Mouse (Mus musculus) CH12.LX (cell line): Measurements from ENCODE around the gene Kif1c. TPM values are rescaled to one million over a fixed set of nuclear protein-coding genes. Genes with fewer than 3 reads are reported as not detected.
A peak's percentile ranks its signal among the peaks of the same experiment; 100 is the strongest.

Experiments used
- DNase-seq: peaks from one replicate; pipeline ENCODE4 v3.0.0-alpha.2; 2013; ENCODE audit errors: extremely low read depth
- H3K27ac ChIP-seq: 2 replicates; pipeline ENCODE4 v1.5.1; 2012; ENCODE audit warnings: low read depth, mild to moderate bottlenecking, control low read depth, moderate library complexity; ENCODE audit not compliant: insufficient read depth
- H3K27me3 ChIP-seq: replicated peaks from 2 replicates; pipeline ENCODE3; 2012; ENCODE audit warnings: inconsistent platforms
- H3K36me3 ChIP-seq, 2 experiments: replicated peaks in 1 of 2; 2 replicates each; pipeline versions ENCODE3 to v1.6.1; 2012; ENCODE audit warnings: inconsistent platforms in 1 of 2, low read length in 1 of 2, mild to moderate bottlenecking in 1 of 2, mixed read lengths in 1 of 2, moderate library complexity in 1 of 2; ENCODE audit not compliant: control insufficient read depth in 1 of 2, insufficient read depth in 1 of 2
- H3K4me1 ChIP-seq, 2 experiments: 2 replicates each; pipeline ENCODE4 v1.6.1; 2012; ENCODE audit warnings: inconsistent platforms in 1 of 2, moderate library complexity in 1 of 2; ENCODE audit not compliant: insufficient read depth in 2 of 2, control insufficient read depth in 1 of 2
- H3K4me2 ChIP-seq: 2 replicates; pipeline ENCODE4 v1.6.1; 2012; ENCODE audit warnings: low read depth, mild to moderate bottlenecking, control low read depth; ENCODE audit not compliant: poor library complexity, insufficient read depth, severe bottlenecking
- H3K4me3 ChIP-seq, 3 experiments: fragments of 150-350 bp in 1 of 3; sonication (generic) in 1 of 3; replicated peaks in 1 of 3; 2 replicates each; pipeline versions ENCODE3 to v1.5.1; 2011 to 2012; ENCODE audit warnings: low read depth in 2 of 3, low read length in 2 of 3, mild to moderate bottlenecking in 2 of 3, moderate library complexity in 2 of 3, control low read depth in 1 of 3, improper control_type of control experiment in 1 of 3, inconsistent platforms in 1 of 3, mixed read lengths in 1 of 3; ENCODE audit not compliant: poor library complexity in 1 of 3
- H3K79me2 ChIP-seq: replicated peaks from 2 replicates; pipeline ENCODE4 v1.6.1; 2012; ENCODE audit warnings: mild to moderate bottlenecking, moderate library complexity; ENCODE audit not compliant: control insufficient read depth, poor library complexity, insufficient read depth, severe bottlenecking; ENCODE audit errors: extremely low read depth
- H3K9ac ChIP-seq: 2 replicates; pipeline ENCODE4 v1.6.1; 2012; ENCODE audit warnings: low read depth, mild to moderate bottlenecking, control low read depth, moderate library complexity; ENCODE audit not compliant: insufficient read depth
- H3K9me3 ChIP-seq: replicated peaks from 2 replicates; pipeline ENCODE3; 2012; ENCODE audit warnings: low read length, inconsistent platforms, mixed read lengths
- BHLHE40 ChIP-seq: IDR thresholded peaks from 2 replicates; pipeline ENCODE4 v1.6.1; 2011; ENCODE audit warnings: mild to moderate bottlenecking, low read depth, low read length, improper control_type of control experiment
- CHD1 ChIP-seq: IDR thresholded peaks from 2 replicates; pipeline ENCODE4 v1.6.1; 2012; ENCODE audit warnings: low read depth, low read length, improper control_type of control experiment, inconsistent platforms
- ELF1 ChIP-seq: IDR thresholded peaks from 2 replicates; pipeline ENCODE4 v1.6.1; 2014; ENCODE audit warnings: low read depth, mild to moderate bottlenecking, inconsistent platforms, low read length, improper control_type of control experiment
- EP300 ChIP-seq: IDR thresholded peaks from 2 replicates; pipeline ENCODE4 v1.6.1; 2011; ENCODE audit warnings: low read length, improper control_type of control experiment
- GABPA ChIP-seq: IDR thresholded peaks from 2 replicates; pipeline ENCODE4 v1.6.1; 2012; ENCODE audit warnings: low read depth, low read length, improper control_type of control experiment, inconsistent platforms; ENCODE audit not compliant: insufficient replicate concordance
- HCFC1 ChIP-seq: IDR thresholded peaks from 2 replicates; pipeline ENCODE4 v1.6.1; 2012; ENCODE audit warnings: low read depth, mild to moderate bottlenecking, inconsistent platforms, low read length, improper control_type of control experiment
- KAT2A ChIP-seq: IDR thresholded peaks from 2 replicates; pipeline ENCODE4 v1.6.1; 2012; ENCODE audit warnings: low read length, improper control_type of control experiment, inconsistent platforms; ENCODE audit not compliant: insufficient replicate concordance
- MAX ChIP-seq: IDR thresholded peaks from 2 replicates; pipeline ENCODE4 v1.6.1; 2011; ENCODE audit warnings: low read length, improper control_type of control experiment
- MXI1 ChIP-seq: IDR thresholded peaks from 2 replicates; pipeline ENCODE4 v1.6.1; 2011; ENCODE audit warnings: mild to moderate bottlenecking, low read depth, low read length, improper control_type of control experiment
- MYC ChIP-seq: IDR thresholded peaks from 2 replicates; pipeline ENCODE4 v1.6.1; 2011; ENCODE audit warnings: low read depth, mild to moderate bottlenecking, improper control_type of control experiment, low read length
- POLR2A ChIP-seq: IDR thresholded peaks from 2 replicates; pipeline ENCODE4 v1.6.1; 2011; ENCODE audit warnings: low read depth, mild to moderate bottlenecking, improper control_type of control experiment, low read length
- POLR2AphosphoS2 ChIP-seq: IDR thresholded peaks from 2 replicates; pipeline ENCODE4 v1.6.1; 2011; ENCODE audit warnings: low read depth, low read length, improper control_type of control experiment
- RAD21 ChIP-seq: IDR thresholded peaks from 2 replicates; pipeline ENCODE4 v1.6.1; 2011; ENCODE audit warnings: low read depth, mild to moderate bottlenecking, low read length, improper control_type of control experiment, moderate library complexity
- SIN3A ChIP-seq: IDR thresholded peaks from 2 replicates; pipeline ENCODE4 v1.6.1; 2012; ENCODE audit warnings: low read length, improper control_type of control experiment, inconsistent platforms
- SMC3 ChIP-seq: IDR thresholded peaks from 2 replicates; pipeline ENCODE4 v1.6.1; 2011; ENCODE audit warnings: low read depth, low read length, improper control_type of control experiment
- TBP ChIP-seq: conservative IDR thresholded peaks from 2 replicates; pipeline ENCODE4 v1.6.1; 2011; ENCODE audit warnings: low read depth, low read length, improper control_type of control experiment
- UBTF ChIP-seq: IDR thresholded peaks from 2 replicates; pipeline ENCODE4 v1.6.1; 2012; ENCODE audit warnings: low read depth, mild to moderate bottlenecking, inconsistent platforms, low read length, improper control_type of control experiment, moderate library complexity
- ZC3H11A ChIP-seq: IDR thresholded peaks from 2 replicates; pipeline ENCODE4 v1.6.1; 2012; ENCODE audit warnings: low read depth, mild to moderate bottlenecking, inconsistent platforms, low read length, improper control_type of control experiment
- ZKSCAN1 ChIP-seq: IDR thresholded peaks from 2 replicates; pipeline ENCODE4 v1.6.1; 2012; ENCODE audit warnings: low read depth, inconsistent platforms, low read length, improper control_type of control experiment, borderline replicate concordance
- ZMIZ1 ChIP-seq: IDR thresholded peaks from 2 replicates; pipeline ENCODE4 v1.6.1; 2012; ENCODE audit warnings: low read depth, mild to moderate bottlenecking, inconsistent platforms, low read length, improper control_type of control experiment
- ZNF384 ChIP-seq: IDR thresholded peaks from 2 replicates; pipeline ENCODE4 v1.6.1; 2012; ENCODE audit warnings: low read depth, low read length, improper control_type of control experiment, inconsistent platforms
- dilution Hi-C: fragments of 300-500 bp; cut with MboI; formaldehyde crosslinking; loops from 2 replicates; pipeline ENCODE4 v1.14.3; 2020; ENCODE audit warnings: low sequenced_read_pairs; ENCODE audit not compliant: extremely low pct_unique_long_range_greater_than_20kb, extremely low pct_ligation_motif_present
- in situ Hi-C: fragments of 300-500 bp; cut with MboI; formaldehyde crosslinking; loops from 3 replicates; pipeline ENCODE4 v1.14.3; 2019; ENCODE audit warnings: low sequenced_read_pairs, low pct_ligation_motif_present, low pct_unique_long_range_greater_than_20kb, mixed read lengths
- polyA plus RNA-seq: library from polyadenylated mRNA; unstranded; fragments of >175 nt; gene quantifications from 2 replicates; pipeline ENCODE4 v1.2.1, GENCODE M21; 2012; ENCODE audit warnings: low read depth; ENCODE audit not compliant: insufficient read length
- total RNA-seq, 2 experiments: library from RNA; depleted of rRNA; stranded (reverse); fragments of 300-350 nt in 1 of 2; fragments of >200 nt in 1 of 2; gene quantifications; 2 replicates each; pipeline ENCODE4 v1.2.3; 2012 to 2014

Gene Kif1c
- total and polyA plus RNA-seq, 3 experiments: 11.0 to 38.0 (median 31.7) TPM

DNA sequence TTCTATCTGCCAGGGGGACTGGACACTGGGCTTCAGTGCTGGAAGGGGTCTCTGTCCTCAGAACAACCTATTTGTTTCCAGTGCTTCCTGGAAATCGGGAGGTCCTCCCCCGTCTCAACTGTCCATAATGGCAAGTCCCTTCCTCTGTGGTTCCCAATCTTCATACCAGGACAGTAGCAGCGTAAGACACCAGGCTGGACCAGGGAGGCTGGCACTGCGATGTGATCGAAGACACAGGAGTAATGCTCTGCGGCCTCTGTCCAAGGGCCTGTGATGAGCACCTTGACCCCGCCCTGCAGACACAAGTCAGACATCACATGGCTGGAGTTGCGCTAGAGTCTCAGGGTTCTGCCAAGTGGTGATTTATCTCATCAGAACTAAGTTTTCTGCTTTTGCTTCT lies 21.0 kb upstream of the Kif1c start:
- in situ Hi-C loops (no loop called here), dilution Hi-C loops (no loop called here)
- no peaks in the 10 kb centered on the region for H3K9me3 ChIP-seq
- DNase-seq: no peak
- no peak overlapping the region for H3K4me2 ChIP-seq
- no peak overlapping the region for H3K27ac ChIP-seq
- peaks cover 66 to 92% of the 10 kb centered on the region in 2 experiments for H3K36me3 ChIP-seq
- peaks cover 0 to 55% of the 10 kb centered on the region in 2 experiments for H3K4me1 ChIP-seq
- H3K4me3 ChIP-seq: no peak overlapping the region
- no peaks in the 10 kb centered on the region for H3K79me2 ChIP-seq
- H3K27me3 ChIP-seq: no peaks in the 10 kb centered on the region
- TF ChIP-seq ELF1: no peak
- TF ChIP-seq SMC3: no peak
- TF ChIP-seq ZMIZ1: no peak
- no peak for TF ChIP-seq GABPA
- TF ChIP-seq TBP: no peak
- no peak for TF ChIP-seq ZKSCAN1
- no peak for TF ChIP-seq EP300
- no peak for TF ChIP-seq KAT2A
- TF ChIP-seq CHD1: no peak
- TF ChIP-seq POLR2A: no peak
- no peak for TF ChIP-seq ZC3H11A
- no peak for TF ChIP-seq BHLHE40
- no peak for TF ChIP-seq SIN3A
- no peak for TF ChIP-seq RAD21
- no peak for TF ChIP-seq MAX
- TF ChIP-seq MXI1: no peak
- TF ChIP-seq UBTF: no peak
- no peak for TF ChIP-seq MYC
- no peak for TF ChIP-seq HCFC1
- TF ChIP-seq, all 38 proteins: peak for 0
- H3K9ac ChIP-seq: no peak overlapping the region

- TF ChIP-seq SMC3: no peak
- peak; percentile 34; the same call in 1 of the 2 replicates for TF ChIP-seq ZNF384
- no peak for TF ChIP-seq POLR2AphosphoS2
- Histone ChIP-seq H3K27ac (no peak overlapping the region), H3K36me3 (peaks cover 64 to 93% of the 10 kb centered on the region in 2 experiments), H3K9me3 (no peaks in the 10 kb centered on the region), H3K4me1 (peaks cover 0 to 60% of the 10 kb centered on the region in 2 experiments), H3K9ac (no peak overlapping the region), H3K4me2 (no peak overlapping the region), H3K4me3 (no peak overlapping the region), H3K79me2 (no peaks in the 10 kb centered on the region), H3K27me3 (no peaks in the 10 kb centered on the region)
- peak; percentile 76 for DNase-seq
- dilution Hi-C loops (no loop called here), in situ Hi-C loops (no loop called here)
These were observed 20.5 kb upstream of the Kif1c start for GRCm38 (mm10) chr11:70679894-70680293.
